Comparison of ENCODE assay signal across 17 mouse cellular contexts in genomic region chr10:120600735-120601134, GRCm38 (mm10).
DNase-seq lines count a peak whose midpoint lies in the region.
"Had no signal": no experiment of that assay in that cellular context is flagged by ENCODE, and none has a peak within 500 bp of the region (broad histone marks: within the 10 kb centered on the region; RNA-seq: fewer than 3 reads in every experiment).

No protein-coding gene starts in this region.

- peak; percentile 6 for DNase-seq in layer of hippocampus, adult 11-12 months (ENCODE audit: low spot score)
- no peak for DNase-seq in layer of hippocampus, adult 9-10 months (ENCODE audit: low spot score)
- peak; percentile 24 for DNase-seq in right cerebral cortex, adult 18-20 months
- no peak for DNase-seq in right cerebral cortex, postnatal 4 days
- peak; percentile 24 for DNase-seq in right cerebral cortex, postnatal 25 days
- DNase-seq in right cerebral cortex, postnatal 10 days (ENCODE audit: low spot score in 2 of 2) = no peak
- peak; percentile 51 for DNase-seq in telencephalon, adult 2 months (ENCODE audit: low read depth, low spot score)
- DNase-seq in layer of hippocampus, postnatal 25 days (ENCODE audit: extremely low spot score in 1 of 2, low spot score in 1 of 2) = no peak
- DNase-seq: adrenal gland, adult 2 months; adrenal gland, postnatal 10 days; adrenal gland, postnatal 25 days; cerebellum, adult 11-12 months; cerebellum, adult 2 months; cerebellum, adult 9-11 months; cerebellum, postnatal 14 days; cerebellum, postnatal 36 days; embryo, embryonic 11 days had no signal

Comparison
In these comparisons a context has a peak if more than half of its experiments do, and no peak if none do; other contexts are left out.
1. DNase-seq: peak in layer of hippocampus, adult 11-12 months (single experiment), right cerebral cortex, adult 18-20 months (single experiment), right cerebral cortex, postnatal 25 days (single experiment) and telencephalon, adult 2 months (single experiment); none in layer of hippocampus, adult 9-10 months (single experiment), right cerebral cortex, postnatal 4 days (single experiment), right cerebral cortex, postnatal 10 days (0 of 2) and layer of hippocampus, postnatal 25 days (0 of 2).